Mouse (Mus musculus): ENCODE data around the gene Ube2h. TPM values are rescaled to one million over a fixed set of nuclear protein-coding genes. Genes with fewer than 3 reads are reported as not detected.

Ube2h gene
- total RNA-seq (2021): 100 to 1,000 TPM; 106 to 117 TPM
- long read RNA-seq, experiment 1, full-length matches to known transcripts: 57 of 157 reads
- long read RNA-seq, experiment 1, partial matches to known transcripts: 4 of 157 reads
- long read RNA-seq, experiment 1, other reads (novel, unspliced or antisense): 96 of 157 reads
- long read RNA-seq, experiment 2, full-length matches to known transcripts: 77 of 104 reads
- long read RNA-seq, experiment 2, partial matches to known transcripts: 1 of 104 reads
- long read RNA-seq, experiment 2, other reads (novel, unspliced or antisense): 26 of 104 reads

DNA sequence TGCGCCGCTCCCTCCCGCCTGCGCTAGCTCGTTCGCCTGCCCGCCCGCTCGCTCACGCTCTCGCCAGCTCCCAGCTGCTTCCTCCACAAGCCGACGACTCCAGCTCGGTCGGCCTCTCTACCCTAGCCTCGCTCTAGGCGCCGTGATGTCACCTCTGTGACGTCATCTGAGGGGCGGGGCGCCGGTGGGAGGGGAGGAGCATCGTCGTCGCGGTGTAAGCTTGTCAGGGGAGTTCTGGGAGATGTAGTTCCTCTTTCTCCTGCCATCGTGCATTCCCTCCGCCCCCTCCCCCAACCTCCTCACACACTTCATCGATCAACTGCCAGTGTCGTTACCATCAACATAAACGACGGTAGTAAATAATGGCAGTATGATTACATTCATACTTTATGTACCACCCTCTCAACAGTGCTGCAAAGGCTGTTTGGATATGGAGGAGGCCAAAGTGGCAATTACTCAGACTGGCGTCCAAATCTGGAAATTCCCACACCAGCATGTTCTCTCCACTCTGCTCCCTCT is at the start of gene Ube2h:
Gene Ube2h, minus strand, starts transcription at position 141 of the 519 bp plus-strand sequence.
- peak; percentile 100 for DNase-seq

DNA sequence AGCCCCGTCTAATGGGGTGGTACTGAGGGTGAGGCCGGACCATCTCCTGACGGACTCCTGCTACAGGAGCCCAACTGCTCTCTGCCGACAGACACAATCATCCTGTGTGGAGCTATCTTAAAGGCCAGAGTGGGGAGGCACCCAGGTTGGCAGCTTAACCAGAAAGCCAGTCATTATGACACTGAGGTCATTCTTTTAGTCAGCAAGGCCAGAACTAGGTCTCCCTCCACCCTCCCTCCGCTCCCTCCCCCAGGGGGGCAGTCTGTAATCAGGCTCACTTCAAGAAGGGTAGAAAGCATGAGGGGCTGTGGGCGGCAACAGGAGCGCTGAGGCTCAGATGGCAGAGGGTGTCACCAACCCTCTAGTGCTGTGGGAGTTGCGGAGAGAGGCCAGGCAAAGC is 49.3 kb upstream of the Ube2h start:
- DNase-seq: peak; percentile 51

DNA sequence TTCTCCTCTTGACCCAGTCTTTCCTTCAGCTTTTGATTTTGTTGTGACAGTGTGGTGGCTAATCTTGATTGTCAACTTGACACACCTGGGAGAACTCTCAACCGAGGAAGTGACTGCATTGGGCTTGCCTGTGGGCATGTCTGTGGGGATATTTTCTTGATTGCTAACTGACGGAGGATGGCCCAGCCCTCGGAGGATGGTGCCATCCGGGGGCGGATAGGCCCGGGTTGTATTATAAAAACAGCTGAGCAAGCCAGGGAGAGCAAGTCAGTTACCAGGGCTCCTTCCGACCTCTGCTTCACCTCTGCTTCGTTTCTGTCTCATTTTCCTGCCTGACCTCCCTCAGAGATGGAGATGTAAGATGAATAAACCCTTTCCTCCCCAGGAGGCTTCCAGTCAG is 48.4 kb upstream of the Ube2h start:
- no peak for DNase-seq

DNA sequence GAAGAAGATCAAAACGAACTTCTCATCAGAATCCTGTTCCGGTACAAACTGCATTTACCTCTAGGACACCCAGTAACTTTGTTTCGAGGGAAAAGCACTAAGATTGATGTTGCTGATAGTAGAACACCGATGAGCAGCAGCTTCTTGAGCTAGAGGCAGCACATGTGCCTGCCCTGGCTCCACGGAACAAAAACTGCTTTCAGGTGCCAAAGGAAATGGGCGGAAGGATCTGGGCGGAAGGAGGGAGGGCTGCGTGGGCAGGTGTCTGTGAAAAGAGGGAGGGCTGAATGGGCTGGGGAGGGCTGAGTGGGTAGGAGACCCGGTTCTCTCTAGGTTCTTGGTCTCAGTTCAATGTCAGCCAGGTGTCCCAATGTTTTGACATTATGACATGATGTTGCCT is 47.0 kb upstream of the Ube2h start:
- no peak for DNase-seq

DNA sequence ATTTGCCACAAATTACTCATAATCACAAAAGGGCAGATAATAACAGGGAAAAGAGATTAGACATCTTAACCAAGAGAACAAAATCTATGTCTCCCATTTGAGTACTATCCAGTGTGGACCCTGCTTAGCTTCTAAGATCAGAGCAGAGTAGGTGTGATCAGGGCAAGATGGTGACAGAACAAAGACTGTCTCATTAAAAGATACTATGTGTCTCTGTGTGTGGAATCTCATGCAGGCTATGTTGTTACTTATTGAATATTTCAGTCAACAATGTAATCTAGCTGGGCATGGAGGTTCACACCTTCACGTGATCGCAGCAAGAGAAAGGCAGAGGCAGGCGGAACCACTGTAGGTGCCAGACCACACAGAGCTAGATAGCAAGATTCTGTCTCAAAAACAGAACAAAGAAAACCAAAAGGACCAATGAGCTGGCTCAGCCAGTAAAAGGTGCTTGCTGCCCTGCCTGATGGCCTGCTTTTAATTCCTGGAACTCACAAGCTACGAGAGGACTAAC is 43.0 kb upstream of the Ube2h start:
- no peak for DNase-seq

DNA sequence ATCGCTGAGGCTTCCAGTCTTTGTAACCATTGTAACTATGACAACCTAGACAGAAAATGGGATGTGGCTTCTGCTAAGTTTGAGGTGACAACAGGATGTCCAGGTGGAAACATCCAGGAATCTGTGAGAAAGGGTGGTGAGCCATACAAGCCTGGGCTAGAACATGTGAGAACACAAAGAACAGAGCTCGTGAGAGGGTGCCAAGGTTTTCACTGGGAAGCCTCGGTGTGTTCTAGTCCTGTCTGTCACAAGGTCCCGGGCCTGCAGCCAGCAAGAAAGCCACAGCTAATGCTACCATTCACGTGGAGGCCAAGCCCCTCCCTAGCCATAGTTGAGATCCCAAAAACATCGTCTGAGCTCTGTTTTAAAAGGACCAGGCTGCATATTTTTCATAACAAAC is 42.4 kb upstream of the Ube2h start:
- DNase-seq: peak; percentile 32

DNA sequence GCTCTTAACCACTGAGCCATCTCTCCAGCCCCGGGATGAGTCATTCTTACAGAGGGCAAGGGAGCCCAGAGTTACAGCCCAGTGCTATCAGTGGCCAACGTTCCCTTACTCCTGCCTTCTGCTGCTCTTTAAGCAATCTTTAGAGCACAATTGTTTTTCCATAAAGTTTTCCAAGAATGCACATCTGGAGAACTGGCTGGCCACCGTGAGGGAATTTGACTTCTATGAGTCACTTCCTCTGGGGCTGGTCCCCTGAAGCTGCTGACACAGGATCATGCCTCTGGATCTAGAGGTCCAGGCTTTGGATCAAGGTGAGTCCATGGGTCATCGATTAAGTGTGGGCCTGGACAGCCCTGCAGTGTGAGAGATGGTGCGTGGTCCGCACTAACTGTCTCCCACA is 39.7 kb upstream of the Ube2h start:
- no peak for DNase-seq

DNA sequence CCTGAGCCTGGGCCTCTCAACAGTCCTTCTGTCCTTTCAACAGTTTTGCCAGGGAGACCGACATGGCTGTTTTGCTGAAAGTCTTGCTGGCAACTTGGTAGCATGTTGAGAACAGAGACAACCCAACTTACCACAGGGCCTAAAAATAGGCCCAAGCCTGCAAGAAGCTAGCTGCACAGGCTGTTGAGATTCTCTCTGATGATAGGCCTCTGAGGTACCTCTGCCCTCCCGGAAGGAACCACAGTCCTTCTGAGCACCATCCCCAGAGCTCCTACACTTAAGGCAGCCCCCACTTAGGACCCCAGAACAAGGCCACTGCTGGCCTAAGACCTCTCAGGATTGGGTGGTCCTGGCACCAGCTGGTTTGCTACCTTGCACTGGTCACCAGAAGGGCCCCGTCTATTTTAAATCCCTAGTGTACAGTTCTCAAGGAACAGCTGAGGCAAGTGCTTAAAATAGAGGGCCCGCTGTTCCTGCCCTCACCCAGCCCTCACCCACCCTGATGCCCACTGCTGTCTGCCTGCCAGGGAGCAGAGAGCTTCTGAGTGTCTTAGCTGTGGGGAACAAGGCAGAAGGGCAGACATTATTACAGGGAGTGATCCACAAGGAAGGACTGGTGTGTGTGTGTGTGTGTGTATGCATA is 36.0 kb upstream of the Ube2h start:
- DNase-seq: no peak

DNA sequence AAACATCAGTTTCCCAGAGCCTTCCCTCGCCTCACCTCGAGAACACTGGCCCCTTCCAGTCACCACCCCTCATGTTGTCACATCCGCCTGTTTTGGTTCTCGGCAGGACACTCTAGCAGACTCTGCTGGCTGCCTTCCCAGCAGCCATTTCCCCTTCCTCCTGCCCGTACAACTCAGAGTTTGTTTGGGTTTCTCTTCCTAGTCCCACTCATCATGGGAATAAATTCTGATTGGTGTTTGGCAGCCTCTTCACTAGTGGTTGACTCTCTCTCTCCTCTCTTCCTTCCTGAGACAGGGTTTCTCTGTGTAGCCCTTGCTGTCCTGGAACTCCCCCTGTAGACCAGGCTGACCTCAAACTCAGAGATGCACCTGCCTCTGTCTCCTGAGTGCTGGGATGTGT is 32.6 kb upstream of the Ube2h start:
- peak; percentile 67 for DNase-seq

DNA sequence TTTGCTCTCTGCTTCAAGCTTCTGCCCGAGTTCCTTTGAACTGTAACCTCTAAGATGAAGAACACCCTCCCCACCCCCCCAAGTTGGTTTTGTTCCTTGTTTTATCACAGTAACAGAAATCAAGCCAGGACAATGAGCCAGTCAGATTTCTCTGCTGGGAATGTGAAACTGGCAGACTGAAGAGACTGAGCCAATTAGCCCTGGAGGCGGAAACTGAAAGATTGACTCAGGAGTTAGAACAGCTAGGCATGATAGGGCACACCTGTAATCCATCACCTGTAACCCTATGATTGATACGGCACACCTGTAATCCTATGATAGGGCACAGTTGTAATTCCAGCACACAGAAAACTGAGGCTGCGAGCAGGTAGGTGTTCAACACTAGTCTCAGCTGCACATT is 27.9 kb upstream of the Ube2h start:
- no peak for DNase-seq

DNA sequence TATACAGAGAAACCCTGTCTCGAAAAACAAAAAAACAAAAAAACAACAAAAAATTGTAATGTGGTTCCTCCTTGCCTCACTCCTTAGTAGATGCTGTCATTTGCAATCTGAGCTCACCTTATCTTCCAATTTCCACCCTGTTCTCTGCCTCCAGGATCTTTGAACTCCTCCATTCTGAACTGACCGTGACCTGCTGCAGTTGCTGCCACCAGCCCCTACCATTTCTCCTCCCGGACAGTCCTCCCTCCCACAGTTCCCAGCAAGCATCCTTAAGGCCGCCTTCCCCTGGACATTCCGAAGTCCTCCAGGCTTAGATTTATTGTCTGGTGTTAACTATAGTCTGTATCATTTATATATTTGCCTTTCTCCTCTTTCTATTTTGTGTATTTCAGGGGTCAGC is 26.4 kb upstream of the Ube2h start:
- DNase-seq: no peak

DNA sequence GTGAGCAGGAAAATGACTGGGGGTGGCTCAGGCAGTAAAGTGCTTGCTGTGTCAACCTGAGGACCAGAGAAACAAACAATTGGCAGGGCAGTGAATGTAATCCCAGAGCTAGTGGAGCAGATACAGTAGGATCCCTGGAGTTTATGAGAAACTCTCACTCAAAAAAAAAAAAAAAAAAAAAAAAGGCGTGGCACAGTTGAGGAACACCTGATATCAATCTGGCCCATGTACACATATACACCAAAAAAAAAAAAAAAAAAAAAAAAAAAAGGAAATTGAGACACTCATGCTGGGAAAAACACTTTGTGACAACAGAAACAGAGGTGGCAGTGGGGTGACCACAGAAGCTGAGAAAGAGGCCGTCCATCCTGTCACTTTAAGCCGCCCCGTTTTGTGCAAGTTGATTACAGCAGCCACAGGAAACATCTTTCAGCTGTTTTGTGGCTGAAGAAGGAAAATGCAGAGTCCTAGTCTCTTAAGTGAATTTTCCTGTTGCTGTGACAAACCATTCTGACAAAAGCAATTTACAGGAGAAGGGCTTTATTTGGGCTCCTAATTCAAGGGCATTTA is 21.7 kb upstream of the Ube2h start:
- no peak for DNase-seq

DNA sequence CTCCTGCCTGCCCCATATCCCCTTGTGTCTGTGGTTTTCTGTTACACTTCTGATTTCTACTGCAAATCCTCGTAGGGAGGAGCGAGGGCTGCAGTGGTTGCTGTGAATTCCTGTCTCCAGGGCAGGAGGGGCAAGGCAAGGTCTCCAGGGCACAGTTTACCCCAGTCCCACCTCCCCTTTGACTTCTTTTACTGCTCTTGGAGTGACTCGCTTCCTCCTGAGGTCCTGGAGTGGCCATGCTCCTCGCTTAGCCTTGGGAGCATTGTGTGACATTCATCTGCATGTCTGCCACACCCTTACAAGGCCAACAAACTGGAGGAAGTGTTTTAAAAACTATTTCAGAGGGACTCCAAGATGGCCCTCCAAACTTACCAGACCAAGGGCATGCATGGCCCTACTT is 16.7 kb upstream of the Ube2h start:
- DNase-seq: no peak

DNA sequence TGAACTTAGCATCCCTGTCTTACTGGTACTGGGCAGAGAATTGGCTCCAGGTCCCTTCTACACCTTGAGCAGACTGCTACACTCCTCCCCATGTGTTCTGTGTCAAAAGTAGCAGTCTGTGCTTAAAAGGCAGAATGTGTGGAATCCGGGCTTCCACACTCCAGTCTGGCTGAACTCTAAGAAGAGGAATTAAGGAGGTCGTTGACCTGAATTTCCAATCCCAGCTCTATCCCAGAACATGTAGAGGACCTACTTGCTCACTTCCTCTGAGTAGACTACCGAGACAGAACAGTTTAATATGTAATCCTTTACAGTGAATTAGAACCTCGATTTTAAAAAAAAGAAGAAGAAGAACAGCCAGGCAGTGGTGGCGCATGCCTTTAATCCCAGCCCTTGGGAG is 14.9 kb upstream of the Ube2h start:
- no peak for DNase-seq

DNA sequence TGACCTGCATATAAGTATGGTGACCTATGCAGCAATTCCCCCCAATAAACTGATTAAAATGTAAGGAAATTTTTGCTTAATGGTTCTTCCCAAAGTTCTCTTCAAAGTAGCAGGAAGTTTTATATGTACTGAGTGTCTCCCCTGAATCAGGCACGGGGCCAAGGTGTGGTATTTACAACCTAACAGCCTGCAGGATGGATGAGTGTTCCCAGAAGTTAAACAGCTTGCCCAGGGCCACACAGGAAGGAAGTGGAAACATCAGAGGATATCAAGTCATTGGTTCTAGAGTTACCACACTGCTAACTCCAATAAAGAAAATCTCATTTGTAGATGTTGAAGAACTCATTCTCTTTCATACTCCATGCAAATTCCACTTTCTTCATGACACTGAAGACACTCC is 7.7 kb upstream of the Ube2h start:
- DNase-seq: no peak

DNA sequence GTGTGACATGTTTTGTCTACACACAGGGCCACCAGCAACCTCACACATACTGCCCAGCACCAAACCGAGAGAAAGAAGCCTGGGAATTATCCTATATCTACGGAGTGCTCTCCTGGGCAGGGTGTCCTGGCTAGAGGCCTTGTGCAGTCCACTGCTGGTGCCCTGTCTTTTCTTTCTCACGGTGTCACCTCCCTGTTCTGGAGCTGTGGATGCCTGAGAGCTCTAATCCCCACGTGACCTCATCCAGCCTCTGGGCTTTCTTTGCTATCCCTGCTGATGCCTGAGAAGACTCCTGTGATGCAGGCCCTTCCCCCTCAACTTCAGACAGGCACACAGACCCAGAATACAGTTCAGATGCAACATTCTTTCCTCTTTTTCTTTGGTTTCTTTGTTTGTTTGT is 4.4 kb upstream of the Ube2h start:
- DNase-seq: no peak

DNA sequence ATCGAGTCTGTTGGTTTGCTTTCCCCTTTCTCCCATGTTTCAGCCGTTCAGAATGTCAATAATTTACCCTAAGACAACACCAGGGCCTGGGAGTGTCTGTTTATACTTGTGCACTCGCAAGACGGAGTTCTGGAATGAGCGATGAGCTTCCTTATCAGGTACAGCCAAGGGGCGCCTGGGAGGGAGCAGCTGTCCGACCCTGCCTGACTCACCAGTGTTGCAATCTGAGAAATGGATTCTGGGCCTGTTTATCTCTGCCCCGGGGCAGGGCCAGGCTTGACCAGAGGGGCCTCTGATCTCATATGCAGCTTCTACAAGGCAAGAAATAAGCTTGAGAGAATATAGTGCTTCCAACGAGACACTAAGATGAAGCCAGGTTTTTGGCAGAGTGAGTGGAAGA is 3.4 kb upstream of the Ube2h start:
- peak; percentile 67 for DNase-seq

DNA sequence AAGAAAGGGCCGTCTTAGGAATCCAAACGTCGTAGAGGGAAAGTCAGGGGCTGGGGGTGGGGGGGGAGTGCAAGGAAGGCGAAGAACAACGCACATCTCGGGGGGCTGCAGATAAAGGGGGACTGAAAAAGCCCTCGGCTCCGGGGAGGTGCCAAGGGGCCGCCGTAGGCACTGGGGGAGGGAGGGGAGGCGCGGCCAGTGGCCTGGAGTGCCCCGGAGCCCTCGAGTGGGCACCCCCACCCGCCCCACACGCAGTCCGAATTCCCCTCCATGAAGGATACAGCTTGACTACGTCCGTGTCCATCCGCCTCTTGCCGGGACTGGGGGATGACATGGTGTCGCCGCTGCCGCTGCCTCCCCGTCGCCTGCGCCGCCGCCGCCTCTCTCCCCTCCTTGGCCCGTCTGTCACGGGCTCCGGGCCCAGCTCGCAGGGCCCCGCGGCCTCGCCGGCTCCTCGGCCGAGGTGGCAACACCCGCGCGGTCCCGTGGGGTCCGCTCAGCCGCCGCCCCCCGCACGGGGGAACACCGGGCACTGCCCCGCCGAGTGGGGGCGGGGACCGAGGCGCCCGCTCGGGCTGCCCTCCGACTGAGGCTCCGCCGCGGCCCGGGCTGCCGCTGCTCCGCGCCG is 454 bp downstream of the Ube2h start:
- peak; percentile 71 for DNase-seq

DNA sequence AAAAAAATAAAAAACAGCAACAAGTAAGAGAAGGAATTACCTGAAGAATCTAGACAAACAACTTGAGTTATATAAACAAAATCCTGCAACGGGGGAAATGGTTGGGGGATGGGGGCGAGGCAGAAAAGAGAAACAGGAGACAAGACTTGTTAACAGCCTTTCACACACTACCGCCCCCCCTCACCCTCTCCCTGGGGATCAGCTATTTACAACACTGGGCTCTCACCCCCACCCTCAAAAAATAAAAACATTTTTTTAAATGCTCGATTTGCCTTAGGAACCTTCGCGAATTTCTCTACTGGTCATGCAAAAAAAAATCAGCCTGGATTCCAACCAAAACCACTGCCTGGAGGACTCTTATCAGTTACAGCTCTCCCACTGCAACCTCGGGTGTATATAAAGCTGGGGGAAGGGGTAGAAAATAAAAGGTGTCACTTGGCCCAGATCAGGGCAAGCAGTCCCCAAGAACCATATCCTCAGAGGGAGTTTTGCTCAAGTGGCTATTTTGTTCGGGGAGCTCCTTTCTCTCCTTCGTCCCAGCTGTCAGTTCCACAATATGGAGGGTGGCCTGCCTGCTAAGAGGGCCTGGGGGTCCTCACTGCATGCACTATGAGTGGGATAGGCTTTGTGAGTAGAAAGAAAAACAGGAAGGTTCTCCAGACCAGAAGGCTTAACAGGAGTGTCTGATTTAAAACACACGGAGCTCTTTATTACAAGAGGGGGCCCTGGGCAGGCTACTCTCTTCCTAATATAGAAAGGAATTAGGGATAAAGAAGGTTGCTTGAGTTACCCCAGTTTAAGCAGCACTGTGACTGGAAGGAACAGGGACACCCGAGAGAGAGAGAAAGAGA is 1.3 kb downstream of the Ube2h start:
- peak; percentile 81 for DNase-seq

DNA sequence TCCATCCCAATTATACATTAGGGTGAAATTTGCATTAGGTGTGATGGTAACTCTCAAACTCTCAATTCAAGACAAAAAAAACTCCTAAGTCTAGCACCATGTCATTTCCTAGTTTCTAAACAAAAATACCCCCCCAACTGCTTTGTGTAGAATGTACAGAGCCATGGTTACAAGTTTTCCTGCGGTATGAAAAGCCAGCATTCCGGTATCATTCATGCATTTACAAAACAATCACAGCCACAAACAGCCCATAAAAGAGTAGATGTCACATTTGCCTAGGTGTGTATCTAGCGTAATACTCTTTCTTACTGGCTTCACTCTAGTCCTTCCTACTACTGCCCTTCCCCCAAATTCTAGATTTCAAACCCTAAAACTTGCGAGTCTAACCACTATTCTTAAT is 2.2 kb downstream of the Ube2h start:
- no peak for DNase-seq

DNA sequence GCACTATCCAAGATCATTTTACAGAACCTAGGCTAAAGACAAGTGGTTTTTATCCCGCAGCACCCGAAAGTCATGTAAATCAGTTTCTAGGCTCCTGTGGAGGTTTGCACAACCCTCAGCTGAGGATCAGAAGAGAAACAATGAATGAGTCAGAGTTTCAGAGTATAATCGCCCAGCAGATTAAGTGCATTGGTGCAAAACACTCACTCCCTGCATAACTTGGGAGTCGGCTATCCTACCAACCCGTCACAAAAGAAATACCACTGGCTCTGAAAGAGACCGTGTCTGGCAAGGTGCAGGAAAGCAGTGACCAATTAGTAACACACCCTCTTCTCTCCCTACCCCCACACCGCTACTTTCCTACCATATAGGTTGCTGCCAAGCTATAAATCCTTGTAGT is 3.4 kb downstream of the Ube2h start:
- peak; percentile 52 for DNase-seq

DNA sequence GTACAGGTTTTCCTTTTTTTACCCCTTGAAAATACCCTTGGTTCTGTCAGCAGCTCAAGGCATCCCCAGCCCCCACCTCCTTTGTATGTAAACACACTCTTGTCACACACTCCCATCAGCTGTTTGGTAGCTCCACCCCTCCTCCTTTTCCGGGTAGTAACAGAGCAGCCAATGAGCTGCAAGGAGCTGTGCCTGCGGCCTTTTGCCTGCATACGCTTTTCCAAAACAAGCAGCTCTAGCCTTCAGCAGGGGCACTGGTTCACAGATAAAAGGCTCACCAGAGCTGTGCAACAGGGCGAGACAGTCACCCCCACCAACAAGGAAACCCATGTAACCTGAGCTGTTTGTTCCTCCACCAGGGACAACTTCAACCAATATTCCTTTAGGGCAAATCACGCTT is 4.0 kb downstream of the Ube2h start:
- DNase-seq: peak; percentile 94
